Mouse (Mus musculus) megakaryocyte, embryonic 14.5 days (primary cell): Measurements from ENCODE around the gene Meis1.

Experiments
- FLI1 ChIP-seq: IDR thresholded peaks from 2 replicates; pipeline ENCODE4 v1.6.1; 2012; ENCODE audit warnings: low read length, inconsistent platforms, mixed read lengths
- GATA1 ChIP-seq: IDR thresholded peaks from 3 replicates; pipeline ENCODE4 v1.6.1; 2012; ENCODE audit warnings: mixed read lengths, low read length, inconsistent platforms, borderline replicate concordance

GRCm38 (mm10) chr11:18879456-18879818, 139.3 kb downstream of the Meis1 start:
- no peak for TF ChIP-seq GATA1
- TF ChIP-seq FLI1: no peak
